Mouse (Mus musculus) midbrain, postnatal 0 days (tissue): ENCODE results near the gene Jpt2. TPM values are rescaled to one million over a fixed set of nuclear protein-coding genes. Genes with fewer than 3 reads are reported as not detected.

ENCODE experiments used
- ATAC-seq: fragments of 200-750 bp; cut with Nextera tagmentation; 2 replicates; pipeline ENCODE4 v1.8.0; 2017; ENCODE audit warnings: moderate number of reproducible peaks, mild to moderate bottlenecking, moderate TSS enrichment, moderate library complexity; ENCODE audit not compliant: low FRiP score
- DNase-seq: peaks from one replicate; pipeline ENCODE4 v3.0.0-alpha.2; 2015; ENCODE audit warnings: low spot score
- H3K27ac ChIP-seq: fragments of 300-500 bp; sonication (generic); 2 replicates; pipeline ENCODE4 v1.5.1; 2014; ENCODE audit warnings: low read depth, mild to moderate bottlenecking, low read length, mixed read lengths
- H3K27me3 ChIP-seq: fragments of 300-500 bp; sonication (generic); 2 replicates; pipeline ENCODE4 v1.6.1; 2014; ENCODE audit warnings: low read length, control low read depth, mixed read lengths; ENCODE audit not compliant: insufficient read depth
- H3K36me3 ChIP-seq: fragments of 300-500 bp; sonication (generic); 2 replicates; pipeline ENCODE4 v1.6.1; 2014; ENCODE audit warnings: low read length, control low read depth, mixed read lengths; ENCODE audit not compliant: insufficient read depth
- H3K4me1 ChIP-seq: fragments of 300-500 bp; sonication (generic); 2 replicates; pipeline ENCODE4 v1.6.1; 2014; ENCODE audit warnings: mild to moderate bottlenecking, control low read depth, antibody characterized with exemption, low read length, mixed read lengths; ENCODE audit not compliant: insufficient read depth
- H3K4me2 ChIP-seq: fragments of 300-500 bp; sonication (generic); 2 replicates; pipeline ENCODE4 v1.6.1; 2014; ENCODE audit warnings: low read depth, mild to moderate bottlenecking, low read length, mixed read lengths; ENCODE audit not compliant: poor library complexity, severe bottlenecking
- H3K4me3 ChIP-seq: fragments of 300-500 bp; sonication (generic); 2 replicates; pipeline ENCODE4 v1.5.1; 2014; ENCODE audit warnings: low read depth, mild to moderate bottlenecking, low read length, moderate library complexity
- H3K9ac ChIP-seq: fragments of 300-500 bp; sonication (generic); replicated peaks from 2 replicates; pipeline ENCODE4 v1.6.1; 2014; ENCODE audit warnings: mild to moderate bottlenecking, low read length, moderate library complexity, mixed read lengths; ENCODE audit not compliant: poor library complexity, severe bottlenecking
- H3K9me3 ChIP-seq: fragments of 300-500 bp; sonication (generic); 2 replicates; pipeline ENCODE4 v1.6.1; 2016; ENCODE audit warnings: low read length, control low read depth
- CTCF ChIP-seq: IDR thresholded peaks from 2 replicates; pipeline ENCODE4 v1.5.1; 2016; ENCODE audit warnings: antibody characterized with exemption, mild to moderate bottlenecking
- WGBS: fragments of 180-500 bp; shearing (Covaris S2); extraction: QIAGEN DNeasy Blood & Tissue Kit; methylation state at CpG from one replicate; pipeline ENCODE4 v1.1.7; 2014; 5-methylcytosine and 5-hydroxymethylcytosine counted together
- polyA plus RNA-seq: library from polyadenylated mRNA; unstranded; fragments of >200 nt; fragmentation: Nextera tagmentation; extraction: Ambion mirVana; gene quantifications from 2 replicates; pipeline ENCODE4 v1.2.1, GENCODE M21; 2015
- total RNA-seq: library from RNA; depleted of rRNA; stranded (reverse); fragments of >200 nt; gene quantifications from 2 replicates; pipeline ENCODE4 v1.2.3, GENCODE M21; 2014

Jpt2 gene
- total and polyA plus RNA-seq, 2 experiments from 2014 or later = 60.7 to 66.7 TPM

GRCm38 (mm10) chr17:24932431-24932830 is 28.1 kb downstream of the Jpt2 start:
- no peaks in the 10 kb centered on the region for H3K9me3 ChIP-seq
- H3K36me3 ChIP-seq = peaks cover 4% of the 10 kb centered on the region; the same call in 1 of the 2 replicates
- H3K4me3 ChIP-seq = no peak overlapping the region
- H3K4me1 ChIP-seq = peaks cover 16% of the 10 kb centered on the region
- no peak overlapping the region for H3K9ac ChIP-seq
- DNase-seq (no peak), ATAC-seq (no peak)
- no peaks in the 10 kb centered on the region for H3K27me3 ChIP-seq
- TF ChIP-seq CTCF = no peak
- 94% methylated on average over 4 of the region's 4 CpGs for WGBS
- no peak overlapping the region for H3K27ac ChIP-seq
- H3K4me2 ChIP-seq = no peak overlapping the region

GRCm38 (mm10) chr17:24929506-24929905 is 31.0 kb downstream of the Jpt2 start:
- DNase-seq = no peak
- no peak overlapping the region for H3K4me3 ChIP-seq
- H3K4me1 ChIP-seq = 0 out of 2 replicates have a peak, but pooled peaks cover 4% of the 10 kb centered on the region
- no peaks in the 10 kb centered on the region for H3K27me3 ChIP-seq
- H3K4me2 ChIP-seq = no peak overlapping the region
- TF ChIP-seq CTCF = no peak
- WGBS = 78% methylated on average over 1 of the region's 1 CpGs
- H3K27ac ChIP-seq = no peak overlapping the region
- H3K9me3 ChIP-seq = no peaks in the 10 kb centered on the region
- H3K9ac ChIP-seq = no peak overlapping the region
- no peak for ATAC-seq
- peaks cover 17% of the 10 kb centered on the region for H3K36me3 ChIP-seq

- H3K4me3 ChIP-seq = no peak overlapping the region
- H3K4me1 ChIP-seq = no peaks in the 10 kb centered on the region
- no peaks in the 10 kb centered on the region for H3K9me3 ChIP-seq
- no peak overlapping the region for H3K27ac ChIP-seq
- H3K4me2 ChIP-seq = no peak overlapping the region
- peaks cover 62% of the 10 kb centered on the region for H3K36me3 ChIP-seq
- DNase-seq (no peak), ATAC-seq (no peak)
- WGBS = 100% methylated on average over 1 of the region's 1 CpGs
- no peak for TF ChIP-seq CTCF
- H3K27me3 ChIP-seq = no peaks in the 10 kb centered on the region
- H3K9ac ChIP-seq = no peak overlapping the region
These were observed 37.2 kb downstream of the Jpt2 start for GRCm38 (mm10) chr17:24923246-24923645.

- DNase-seq (no peak), ATAC-seq (no peak)
- Histone ChIP-seq H3K4me2 (no peak overlapping the region), H3K9ac (no peak overlapping the region), H3K4me3 (no peak overlapping the region), H3K9me3 (no peaks in the 10 kb centered on the region), H3K27ac (no peak overlapping the region), H3K27me3 (no peaks in the 10 kb centered on the region), H3K36me3 (peaks cover 87% of the 10 kb centered on the region), H3K4me1 (no peaks in the 10 kb centered on the region)
- TF ChIP-seq CTCF = no peak
These were observed 46.5 kb downstream of the Jpt2 start for GRCm38 (mm10) chr17:24913984-24914383.

GRCm38 (mm10) chr17:24907591-24907990 is 52.9 kb downstream of the Jpt2 start:
- TF ChIP-seq CTCF = no peak
- H3K4me1 ChIP-seq = no peaks in the 10 kb centered on the region
- WGBS = 98% methylated on average over 2 of the region's 2 CpGs
- no peak overlapping the region for H3K9ac ChIP-seq
- peaks cover 93% of the 10 kb centered on the region for H3K36me3 ChIP-seq
- H3K27me3 ChIP-seq = no peaks in the 10 kb centered on the region
- H3K27ac ChIP-seq = no peak overlapping the region
- no peaks in the 10 kb centered on the region for H3K9me3 ChIP-seq
- DNase-seq = no peak
- no peak overlapping the region for H3K4me2 ChIP-seq
- no peak for ATAC-seq
- no peak overlapping the region for H3K4me3 ChIP-seq

- no peak overlapping the region for H3K9ac ChIP-seq
- H3K4me3 ChIP-seq = no peak overlapping the region
- 90% methylated on average over 9 of the region's 9 CpGs for WGBS
- H3K4me2 ChIP-seq = no peak overlapping the region
- no peaks in the 10 kb centered on the region for H3K9me3 ChIP-seq
- TF ChIP-seq CTCF = no peak
- H3K36me3 ChIP-seq = peaks cover 99% of the 10 kb centered on the region
- no peak overlapping the region for H3K27ac ChIP-seq
- DNase-seq = no peak
- no peaks in the 10 kb centered on the region for H3K27me3 ChIP-seq
- no peaks in the 10 kb centered on the region for H3K4me1 ChIP-seq
- ATAC-seq = no peak
These were observed 56.7 kb downstream of the Jpt2 start for GRCm38 (mm10) chr17:24903767-24904166.
